Mouse (Mus musculus) liver, embryonic 13.5 days (tissue): ENCODE measurements around the gene Ppfibp1. TPM values are rescaled to one million over a fixed set of nuclear protein-coding genes. Genes with fewer than 3 reads are reported as not detected.

Experiments used
- ATAC-seq: fragments of 200-750 bp; cut with Nextera tagmentation; 2 replicates; pipeline ENCODE4 v1.8.0; 2017; ENCODE audit warnings: low read depth, mild to moderate bottlenecking, moderate number of reproducible peaks, moderate library complexity
- DNase-seq: peaks from one replicate; pipeline ENCODE4 v3.0.0; 2022
- H3K27ac ChIP-seq: fragments of 300-500 bp; sonication (generic); 2 replicates; pipeline ENCODE4 v1.5.1; 2015; ENCODE audit warnings: moderate library complexity, mild to moderate bottlenecking, inconsistent platforms
- H3K27me3 ChIP-seq: fragments of 300-500 bp; sonication (generic); 2 replicates; pipeline ENCODE4 v1.6.1; 2015; ENCODE audit warnings: mild to moderate bottlenecking, inconsistent platforms
- H3K36me3 ChIP-seq: fragments of 300-500 bp; sonication (generic); 2 replicates; pipeline ENCODE4 v1.6.1; 2015; ENCODE audit warnings: mild to moderate bottlenecking, inconsistent platforms
- H3K4me1 ChIP-seq: fragments of 300-500 bp; sonication (generic); replicated peaks from 2 replicates; pipeline ENCODE4 v1.6.1; 2015; ENCODE audit warnings: inconsistent platforms
- H3K4me2 ChIP-seq: fragments of 300-500 bp; sonication (generic); 2 replicates; pipeline ENCODE4 v1.6.1; 2015; ENCODE audit warnings: inconsistent platforms, mild to moderate bottlenecking, moderate library complexity
- H3K4me3 ChIP-seq: fragments of 300-500 bp; sonication (generic); replicated peaks from 2 replicates; pipeline ENCODE4 v1.5.1; 2015; ENCODE audit warnings: mild to moderate bottlenecking, inconsistent platforms
- H3K9ac ChIP-seq: fragments of 300-500 bp; sonication (generic); 2 replicates; pipeline ENCODE4 v1.6.1; 2015; ENCODE audit warnings: mild to moderate bottlenecking, inconsistent platforms
- H3K9me3 ChIP-seq: fragments of 300-500 bp; sonication (generic); replicated peaks from 2 replicates; pipeline ENCODE4 v1.6.1; 2016; ENCODE audit warnings: inconsistent platforms
- WGBS: fragments of 180-500 bp; shearing (Covaris S2); methylation state at CpG from one replicate; pipeline ENCODE4 v1.1.7; 2015; ENCODE audit not compliant: insufficient replicate concordance; 5-methylcytosine and 5-hydroxymethylcytosine counted together
- polyA plus RNA-seq: library from polyadenylated mRNA; unstranded; fragments of >200 nt; fragmentation: Nextera tagmentation; extraction: Ambion mirVana; gene quantifications from 2 replicates; pipeline ENCODE4 v1.2.1, GENCODE M21; 2015

The Ppfibp1 gene
- polyA plus RNA-seq, 1 experiment from 2014 or later = 9.0 TPM

DNA sequence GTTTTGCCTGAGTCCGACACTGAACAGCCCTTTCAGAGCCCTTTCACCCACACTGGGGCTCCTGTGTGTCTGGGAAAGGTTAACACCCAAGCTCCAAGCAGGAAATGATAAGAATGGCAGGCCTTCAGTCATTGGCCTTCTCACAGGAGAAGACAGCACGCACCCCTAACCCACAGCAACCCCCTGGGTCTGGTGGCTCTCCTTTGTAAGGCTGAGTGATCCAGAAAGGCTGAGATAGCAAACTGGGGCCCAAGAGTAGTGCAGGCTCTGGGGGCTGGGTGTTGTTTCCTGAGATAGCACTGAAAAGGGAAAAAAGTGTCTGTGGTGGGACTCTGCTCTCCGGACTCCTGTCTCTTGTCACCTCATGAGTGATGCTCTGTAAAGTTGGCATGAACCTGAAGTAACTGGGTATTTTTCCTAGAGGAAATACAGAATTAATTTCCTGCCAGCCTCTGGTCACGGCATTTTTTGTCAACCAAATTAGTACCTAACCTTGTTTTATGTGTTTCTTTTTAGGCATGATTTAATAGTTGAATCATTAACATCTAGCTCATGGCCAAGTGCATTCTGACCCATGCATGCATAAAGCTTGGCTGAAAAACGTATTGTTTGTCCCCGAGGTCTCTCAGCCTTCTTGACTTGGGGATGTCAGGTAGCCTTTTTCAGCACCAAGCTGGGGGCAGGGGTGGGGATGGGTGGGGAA is 58.2 kb downstream of the Ppfibp1 start:
- DNase-seq (peak; percentile 14), ATAC-seq (peak; percentile 85)
- Histone ChIP-seq H3K27ac (peak overlapping the region; percentile 50), H3K4me1 (peaks cover 55% of the 10 kb centered on the region), H3K9me3 (no peaks in the 10 kb centered on the region), H3K36me3 (no peaks in the 10 kb centered on the region), H3K4me2 (0 out of 2 replicates have a peak overlapping the region, but pooled peaks have one; percentile 4), H3K4me3 (no peak overlapping the region), H3K9ac (0 out of 2 replicates have a peak overlapping the region, but pooled peaks have one; percentile 9), H3K27me3 (no peaks in the 10 kb centered on the region)
- WGBS = 25% methylated on average over 6 of the region's 6 CpGs

DNA sequence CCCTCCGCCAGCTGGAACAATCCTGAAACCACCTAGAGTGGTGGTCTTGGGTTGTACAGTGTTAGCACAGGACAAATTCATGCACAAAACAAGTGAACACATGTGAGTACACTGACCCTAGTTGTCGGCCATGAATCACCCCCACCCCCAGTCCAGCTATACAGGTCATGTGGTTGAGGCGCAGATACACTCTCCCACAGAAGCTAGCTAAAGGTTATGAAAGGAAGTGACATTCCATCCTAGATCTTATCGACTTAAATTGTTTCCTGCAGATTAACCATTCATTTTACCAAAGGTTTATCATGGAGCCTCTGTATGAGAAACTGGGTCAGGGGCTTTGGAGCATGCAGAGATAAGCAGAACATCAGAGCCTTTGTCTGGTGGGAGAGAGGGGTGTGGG is 58.9 kb downstream of the Ppfibp1 start:
- Histone ChIP-seq H3K4me1 (peaks cover 61% of the 10 kb centered on the region), H3K9me3 (no peaks in the 10 kb centered on the region), H3K4me3 (no peak overlapping the region), H3K9ac (no peak overlapping the region), H3K4me2 (no peak overlapping the region), H3K27me3 (no peaks in the 10 kb centered on the region), H3K27ac (no peak overlapping the region), H3K36me3 (no peaks in the 10 kb centered on the region)
- WGBS = 42% methylated on average over 4 of the region's 4 CpGs
- ATAC-seq (no peak), DNase-seq (no peak)

DNA sequence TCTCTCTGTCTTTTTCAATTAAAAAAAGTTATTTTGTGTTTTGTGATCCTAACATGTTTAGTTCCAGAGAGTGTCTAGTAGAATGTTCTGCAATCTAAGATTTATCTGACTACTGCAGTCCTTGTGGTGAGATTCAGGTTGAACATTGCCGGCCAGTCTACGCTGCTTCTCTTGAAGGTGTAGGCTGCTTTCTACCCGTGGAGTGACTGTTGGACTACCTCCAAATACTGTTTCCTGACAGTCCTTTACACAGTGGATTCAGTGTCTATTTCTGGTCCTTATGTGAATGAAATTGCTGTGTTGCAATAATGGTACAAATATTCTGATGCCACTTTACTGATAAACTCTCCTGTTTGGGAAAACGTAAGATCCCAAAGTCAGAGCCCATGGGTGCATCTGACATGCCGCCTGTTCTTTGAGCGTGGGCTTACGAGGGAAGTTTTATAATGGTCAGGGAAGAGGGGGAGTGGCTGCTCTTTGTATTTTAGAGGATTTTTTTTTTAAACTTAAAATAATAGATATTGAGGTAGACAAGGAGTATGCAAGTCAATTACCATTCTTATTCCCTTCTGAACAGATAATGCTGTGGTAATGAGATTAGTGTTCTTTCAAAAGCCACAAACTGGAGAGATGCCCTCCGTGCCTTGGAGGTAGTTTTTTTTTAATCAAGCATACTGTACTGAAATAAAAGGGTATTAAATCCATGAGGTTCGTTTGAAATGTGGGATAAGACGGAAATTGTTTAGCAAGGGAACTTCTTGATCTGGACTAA is 61.6 kb downstream of the Ppfibp1 start:
- Histone ChIP-seq H3K9ac (no peak overlapping the region), H3K27me3 (no peaks in the 10 kb centered on the region), H3K36me3 (no peaks in the 10 kb centered on the region), H3K9me3 (no peaks in the 10 kb centered on the region), H3K4me1 (peaks cover 60% of the 10 kb centered on the region), H3K27ac (no peak overlapping the region), H3K4me3 (no peak overlapping the region), H3K4me2 (no peak overlapping the region)
- DNase-seq = no peak
- WGBS = 44% methylated on average over 10 of the region's 10 CpGs
- ATAC-seq = no peak

DNA sequence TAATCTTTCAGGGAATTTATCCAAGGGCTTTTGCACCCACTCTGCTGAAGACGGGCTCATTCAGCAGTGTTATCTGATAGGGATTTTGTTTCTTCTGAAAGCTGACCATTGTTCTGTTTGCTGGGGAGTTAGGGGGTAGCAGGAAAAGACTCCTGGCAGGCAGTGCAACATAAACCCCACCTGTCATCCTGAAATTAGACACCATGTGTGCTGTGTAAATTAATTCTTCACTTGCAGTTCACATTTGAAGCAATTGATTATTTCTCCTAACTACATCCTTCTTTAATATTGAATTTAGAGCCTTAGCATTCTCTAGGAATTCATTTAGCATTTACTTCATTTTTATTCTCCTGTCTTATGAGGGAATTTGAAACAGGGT is 62.2 kb downstream of the Ppfibp1 start:
- 12% methylated on average over 1 of the region's 1 CpGs for WGBS
- H3K4me1 ChIP-seq = peaks cover 60% of the 10 kb centered on the region

DNA sequence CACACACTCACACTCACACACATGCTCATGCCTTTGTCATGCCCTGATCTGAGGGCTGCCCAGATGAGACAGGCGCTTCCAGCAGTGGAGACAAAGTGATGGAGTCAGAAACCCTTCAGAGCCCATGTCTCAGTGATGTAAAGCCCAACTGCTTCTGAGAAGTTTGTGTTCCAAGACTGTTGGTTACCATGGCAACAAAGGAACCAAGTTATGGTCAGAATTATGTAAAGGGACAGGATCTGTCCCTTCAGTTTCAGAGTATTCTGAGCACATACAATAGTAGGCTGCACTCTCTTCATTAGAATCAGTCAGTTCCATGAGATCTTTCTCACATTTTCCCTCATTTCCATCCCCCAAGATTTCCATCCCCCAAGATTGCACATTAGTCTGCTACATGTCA is 66.0 kb downstream of the Ppfibp1 start, which contains the start of gene 1700034J05Rik:
Gene 1700034J05Rik, minus strand, starts transcription at position 165 of the 400 bp plus-strand sequence.
- H3K27ac ChIP-seq = peak within 1 kb of the TSS; percentile 62; the same call in 1 of the 2 replicates
- 76% methylated on average over 1 of the region's 1 CpGs for WGBS
- ATAC-seq = no peak

More for the DNA sequence above, 62.2 kb downstream of the Ppfibp1 start:
- no peaks in the 10 kb centered on the region for H3K36me3 ChIP-seq
- no peak overlapping the region for H3K9ac ChIP-seq
- H3K4me3 ChIP-seq = no peak overlapping the region
- H3K27ac ChIP-seq = no peak overlapping the region
- ATAC-seq (no peak), DNase-seq (no peak)
- H3K4me2 ChIP-seq = no peak overlapping the region
- H3K27me3 ChIP-seq = no peaks in the 10 kb centered on the region
- no peaks in the 10 kb centered on the region for H3K9me3 ChIP-seq

DNA sequence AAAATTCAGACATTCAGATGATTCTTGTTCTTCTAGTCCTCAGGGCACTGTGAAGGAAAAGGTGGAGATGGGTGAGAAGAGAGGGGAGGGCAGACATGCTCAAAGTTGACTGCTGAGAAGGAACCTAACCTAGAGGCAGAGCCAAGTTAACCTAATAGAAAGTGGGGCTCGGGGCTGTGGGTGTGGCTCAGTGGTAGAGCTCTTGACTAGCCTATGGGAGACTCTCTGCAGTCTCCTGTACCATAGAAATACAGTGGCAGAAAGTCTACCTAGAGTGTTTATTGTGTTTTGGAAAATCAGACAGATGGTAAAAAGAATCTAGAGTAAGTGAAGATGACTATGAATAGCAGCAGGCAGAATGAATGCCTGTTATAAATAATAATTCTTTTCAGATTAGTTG is 67.2 kb downstream of the Ppfibp1 start:
- H3K4me2 ChIP-seq = peak overlapping the region; percentile 28
- no peaks in the 10 kb centered on the region for H3K9me3 ChIP-seq
- peaks cover 42% of the 10 kb centered on the region for H3K4me1 ChIP-seq
- peak; percentile 62 for ATAC-seq
- no peak overlapping the region for H3K4me3 ChIP-seq
- DNase-seq = no peak
- WGBS = 18% methylated on average over 1 of the region's 1 CpGs
- H3K27ac ChIP-seq = peak overlapping the region; percentile 62
- H3K9ac ChIP-seq = no peak overlapping the region
- no peaks in the 10 kb centered on the region for H3K36me3 ChIP-seq
- H3K27me3 ChIP-seq = no peaks in the 10 kb centered on the region

More for the DNA sequence above, 66.0 kb downstream of the Ppfibp1 start, which contains the start of gene 1700034J05Rik:
- Histone ChIP-seq H3K9me3 (no peaks in the 10 kb centered on the region), H3K36me3 (no peaks in the 10 kb centered on the region), H3K9ac (no peak within 1 kb of the TSS), H3K27me3 (no peaks in the 10 kb centered on the region), H3K4me1 (peaks cover 40% of the 10 kb centered on the region), H3K4me3 (no peak within 1 kb of the TSS), H3K4me2 (no peak within 1 kb of the TSS)
- DNase-seq = no peak

DNA sequence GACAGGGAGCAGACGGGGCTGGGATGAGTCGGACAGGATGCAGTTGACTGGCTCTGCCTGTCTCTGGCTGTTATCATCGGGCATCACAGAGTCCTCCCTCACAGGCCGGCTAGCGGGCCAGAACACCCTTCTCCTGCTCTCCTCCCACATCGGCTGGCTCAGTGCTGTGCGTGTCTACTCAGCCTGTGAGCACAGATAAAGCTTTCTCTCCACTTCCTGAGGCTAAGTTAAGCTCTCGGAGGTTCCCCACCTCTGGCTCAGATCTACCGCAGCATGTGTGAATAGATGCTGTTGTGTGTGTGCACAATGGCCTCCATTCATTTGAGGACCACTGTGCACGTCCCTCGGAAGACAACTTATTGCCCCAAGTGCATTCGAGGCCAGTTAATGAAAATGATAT is 67.6 kb downstream of the Ppfibp1 start:
- no peak overlapping the region for H3K9ac ChIP-seq
- no peaks in the 10 kb centered on the region for H3K9me3 ChIP-seq
- H3K4me1 ChIP-seq = peaks cover 46% of the 10 kb centered on the region
- 17% methylated on average over 12 of the region's 12 CpGs for whole genome bisulfite sequencing
- DNase-seq (peak; percentile 71), ATAC-seq (peak; percentile 100)
- H3K4me2 ChIP-seq = peak overlapping the region; percentile 28
- no peaks in the 10 kb centered on the region for H3K27me3 ChIP-seq
- no peak overlapping the region for H3K4me3 ChIP-seq
- peak overlapping the region; percentile 62 for H3K27ac ChIP-seq
- H3K36me3 ChIP-seq = no peaks in the 10 kb centered on the region

DNA sequence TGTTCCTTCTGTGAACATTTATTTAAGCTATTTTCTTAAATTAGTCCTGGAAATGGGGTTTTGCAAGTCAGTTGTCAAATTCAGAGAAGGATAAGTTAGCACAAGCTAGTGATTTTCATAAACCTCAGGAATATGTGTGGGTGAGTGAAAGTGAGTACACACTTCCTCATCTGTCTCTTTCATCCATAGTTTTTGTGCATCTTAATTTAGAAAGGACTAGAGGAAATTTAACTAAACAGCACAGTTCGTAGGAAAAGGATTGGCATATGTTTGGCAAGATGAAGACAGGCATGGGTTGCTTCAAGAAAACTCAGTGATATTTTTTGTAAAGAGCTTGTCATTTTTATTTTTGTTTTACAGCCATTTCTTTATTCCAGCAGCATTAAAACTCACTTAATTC is 68.7 kb downstream of the Ppfibp1 start:
- Histone ChIP-seq H3K27ac (no peak overlapping the region), H3K4me1 (peaks cover 53% of the 10 kb centered on the region), H3K4me3 (no peak overlapping the region), H3K9ac (no peak overlapping the region), H3K27me3 (no peaks in the 10 kb centered on the region), H3K36me3 (no peaks in the 10 kb centered on the region), H3K9me3 (no peaks in the 10 kb centered on the region), H3K4me2 (no peak overlapping the region)
- ATAC-seq (no peak), DNase-seq (no peak)
- 82% methylated on average over 1 of the region's 1 CpGs for WGBS

DNA sequence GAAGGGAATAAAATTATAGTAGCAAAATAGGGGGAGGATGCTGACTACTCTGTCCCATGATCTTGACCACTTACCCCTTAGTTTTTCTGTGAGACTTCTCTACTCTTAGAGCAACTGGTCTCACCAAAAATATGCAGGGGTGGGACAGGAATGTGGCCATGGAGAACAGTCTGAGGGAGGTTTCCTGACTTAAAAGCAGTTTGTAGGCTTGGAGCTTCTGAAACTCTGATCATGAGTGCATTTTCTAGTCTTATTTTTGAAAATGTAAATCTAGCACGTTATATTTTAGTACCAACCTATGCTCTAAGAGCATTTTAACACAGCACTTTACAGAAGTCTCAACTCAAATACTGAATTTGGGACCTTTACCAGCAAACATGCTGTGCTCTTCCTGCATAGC is 70.4 kb downstream of the Ppfibp1 start:
- Histone ChIP-seq H3K9me3 (no peaks in the 10 kb centered on the region), H3K4me3 (no peak overlapping the region), H3K4me1 (peaks cover 53% of the 10 kb centered on the region), H3K9ac (no peak overlapping the region), H3K27ac (no peak overlapping the region), H3K36me3 (no peaks in the 10 kb centered on the region), H3K27me3 (no peaks in the 10 kb centered on the region), H3K4me2 (no peak overlapping the region)
- ATAC-seq (no peak), DNase-seq (no peak)
- WGBS = 44% methylated on average over 1 of the region's 1 CpGs

DNA sequence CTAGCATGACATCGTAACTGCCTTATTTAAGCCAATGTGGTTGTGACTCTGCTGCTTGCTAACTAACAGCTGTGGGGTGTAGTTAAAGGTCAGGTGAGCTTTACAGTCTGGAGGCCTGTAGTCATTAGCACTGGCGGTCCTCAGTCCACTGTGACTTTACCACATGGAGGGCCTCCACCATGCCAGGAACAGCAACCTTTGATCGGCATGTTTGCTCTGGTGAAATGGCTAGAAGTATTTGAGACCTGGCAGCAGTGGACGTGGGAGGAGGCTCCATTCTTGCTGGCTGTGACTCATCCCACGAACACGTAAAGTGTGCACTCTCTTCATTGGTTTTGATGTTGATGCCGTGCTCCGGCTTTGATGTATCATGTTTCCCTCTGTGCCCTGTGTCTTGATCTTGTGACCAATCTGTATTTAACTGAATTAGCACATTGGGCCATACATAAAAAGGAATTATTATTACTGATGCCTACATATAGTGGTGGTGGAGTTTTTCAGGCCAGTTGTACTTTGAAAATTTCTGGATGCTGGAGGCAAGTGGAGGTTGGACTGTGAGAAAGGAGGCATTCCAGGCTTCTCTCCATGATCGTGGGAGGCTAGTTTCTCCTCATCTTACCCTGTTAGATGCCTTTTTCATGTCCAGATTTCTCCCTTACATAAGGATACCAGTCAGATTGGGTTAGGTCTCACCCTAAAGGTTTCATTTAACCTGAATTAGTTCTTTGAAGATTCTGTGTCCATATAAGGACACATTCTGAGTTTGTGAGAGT is 71.8 kb downstream of the Ppfibp1 start:
- Histone ChIP-seq H3K27ac (no peak overlapping the region), H3K36me3 (no peaks in the 10 kb centered on the region), H3K9ac (no peak overlapping the region), H3K4me2 (no peak overlapping the region), H3K27me3 (no peaks in the 10 kb centered on the region), H3K4me3 (no peak overlapping the region), H3K4me1 (peaks cover 50% of the 10 kb centered on the region), H3K9me3 (no peaks in the 10 kb centered on the region)
- WGBS = 69% methylated on average over 9 of the region's 9 CpGs
- no peak for DNase-seq
- no peak for ATAC-seq

DNA sequence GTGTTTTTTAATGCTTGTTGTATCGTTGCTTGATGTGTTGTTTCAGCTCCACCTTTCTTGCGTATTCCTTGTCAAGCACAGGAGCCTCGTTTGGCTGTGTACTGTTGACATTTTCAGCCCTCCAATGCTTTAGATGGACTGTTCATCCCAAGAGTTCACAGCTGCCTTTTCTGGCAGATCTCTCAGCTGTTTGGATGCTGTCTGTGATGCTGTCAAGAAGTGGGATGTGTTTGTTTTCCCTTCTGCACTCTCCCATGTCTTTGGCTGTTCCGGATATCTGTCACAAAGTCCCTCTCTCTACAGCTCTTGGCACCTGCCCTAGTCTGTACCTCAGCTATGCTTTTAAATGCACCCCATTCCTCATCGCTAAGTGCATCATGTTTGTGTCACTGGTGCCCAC is 72.7 kb downstream of the Ppfibp1 start:
- Histone ChIP-seq H3K9me3 (no peaks in the 10 kb centered on the region), H3K9ac (0 out of 2 replicates have a peak overlapping the region, but pooled peaks have one; percentile 3), H3K4me2 (no peak overlapping the region), H3K36me3 (no peaks in the 10 kb centered on the region), H3K4me1 (peaks cover 42% of the 10 kb centered on the region), H3K27me3 (no peaks in the 10 kb centered on the region), H3K4me3 (no peak overlapping the region), H3K27ac (peak overlapping the region; percentile 71)
- 64% methylated on average over 5 of the region's 5 CpGs for WGBS
- no peak for ATAC-seq
- DNase-seq = no peak
